Mouse (Mus musculus) liver, embryonic 16.5 days (tissue): ENCODE measurements around the gene Tufm. TPM values are rescaled to one million over a fixed set of nuclear protein-coding genes. Genes with fewer than 3 reads are reported as not detected.

ENCODE experiments used
- ATAC-seq: fragments of 200-750 bp; cut with Nextera tagmentation; 2 replicates; pipeline ENCODE4 v1.8.0; 2017; ENCODE audit warnings: low read depth, mild to moderate bottlenecking, moderate number of reproducible peaks, moderate library complexity
- H3K27ac ChIP-seq: fragments of 300-500 bp; sonication (generic); 2 replicates; pipeline ENCODE4 v1.5.1; 2014; ENCODE audit warnings: mild to moderate bottlenecking, low read length
- H3K27me3 ChIP-seq: fragments of 300-500 bp; sonication (generic); 2 replicates; pipeline ENCODE4 v1.6.1; 2014; ENCODE audit warnings: low read depth, low read length, mixed read lengths; ENCODE audit not compliant: control insufficient read depth, insufficient read depth
- H3K36me3 ChIP-seq: fragments of 300-500 bp; sonication (generic); 2 replicates; pipeline ENCODE4 v1.6.1; 2014; ENCODE audit warnings: mild to moderate bottlenecking; ENCODE audit not compliant: control insufficient read depth, insufficient read depth
- H3K4me1 ChIP-seq: fragments of 300-500 bp; sonication (generic); 2 replicates; pipeline ENCODE4 v1.6.1; 2014; ENCODE audit warnings: low read depth, low read length, mixed read lengths; ENCODE audit not compliant: control insufficient read depth
- H3K4me2 ChIP-seq: fragments of 300-500 bp; sonication (generic); 2 replicates; pipeline ENCODE4 v1.6.1; 2014; ENCODE audit warnings: low read depth, low read length, mixed read lengths
- H3K4me3 ChIP-seq: fragments of 300-500 bp; sonication (generic); 2 replicates; pipeline ENCODE4 v1.5.1; 2014; ENCODE audit warnings: low read depth, mild to moderate bottlenecking, low read length
- H3K9ac ChIP-seq: fragments of 300-500 bp; sonication (generic); 2 replicates; pipeline ENCODE4 v1.6.1; 2014; ENCODE audit warnings: low read depth, low read length
- H3K9me3 ChIP-seq: fragments of 300-500 bp; sonication (generic); replicated peaks from 2 replicates; pipeline ENCODE4 v1.6.1; 2016; ENCODE audit warnings: low read length; ENCODE audit not compliant: control insufficient read depth
- WGBS: fragments of 180-500 bp; shearing (Covaris S2); extraction: QIAGEN DNeasy Blood & Tissue Kit; methylation state at CpG from one replicate; pipeline ENCODE4 v1.1.7; 2014; ENCODE audit not compliant: insufficient replicate concordance; 5-methylcytosine and 5-hydroxymethylcytosine counted together
- polyA plus RNA-seq: library from polyadenylated mRNA; unstranded; fragments of >200 nt; fragmentation: Nextera tagmentation; extraction: Ambion mirVana; gene quantifications from 2 replicates; pipeline ENCODE4 v1.2.1, GENCODE M21; 2015

Tufm gene
- polyA plus RNA-seq, 1 experiment from 2014 or later = 84.0 TPM

GRCm38 (mm10) chr7:126502023-126502741 lies 15.0 kb downstream of the Tufm start:
- WGBS = under 1% methylated on average over 54 of the region's 57 CpGs
- H3K9ac ChIP-seq = peak overlapping the region; percentile 100
- H3K9me3 ChIP-seq = no peaks in the 10 kb centered on the region
- peaks cover 40% of the 10 kb centered on the region for H3K36me3 ChIP-seq
- H3K27me3 ChIP-seq = no peaks in the 10 kb centered on the region
- peak overlapping the region; percentile 100 for H3K27ac ChIP-seq
- peak overlapping the region; percentile 54 for H3K4me2 ChIP-seq
- H3K4me3 ChIP-seq = peak overlapping the region; percentile 100
- H3K4me1 ChIP-seq = peaks cover 12% of the 10 kb centered on the region
- ATAC-seq = peak; percentile 72

- peak; percentile 0; the same call in 1 of the 2 replicates for ATAC-seq
- H3K36me3 ChIP-seq = peaks cover 35% of the 10 kb centered on the region
- under 1% methylated on average over 40 of the region's 40 CpGs for WGBS
These were observed 15.6 kb downstream of the Tufm start for GRCm38 (mm10) chr7:126502751-126503150.

GRCm38 (mm10) chr7:126503273-126503878 lies 16.2 kb downstream of the Tufm start, which contains the start of gene Atxn2l:
Gene Atxn2l, minus strand, starts transcription at chr7:126503437.
- H3K4me3 ChIP-seq = peak within 1 kb of the TSS; percentile 100
- peak within 1 kb of the TSS; percentile 54 for H3K4me2 ChIP-seq
- H3K36me3 ChIP-seq = peaks cover 29% of the 10 kb centered on the region
- peak; percentile 80 for ATAC-seq
- no peaks in the 10 kb centered on the region for H3K27me3 ChIP-seq
- H3K4me1 ChIP-seq = peaks cover 12% of the 10 kb centered on the region
- peak within 1 kb of the TSS; percentile 100 for H3K27ac ChIP-seq
- H3K9me3 ChIP-seq = no peaks in the 10 kb centered on the region
- H3K9ac ChIP-seq = peak within 1 kb of the TSS; percentile 100
- under 1% methylated on average over 57 of the region's 72 CpGs for WGBS

More at GRCm38 (mm10) chr7:126502751-126503150, 15.6 kb downstream of the Tufm start:
- Histone ChIP-seq H3K27ac (peak overlapping the region; percentile 100), H3K9ac (peak overlapping the region; percentile 100), H3K27me3 (no peaks in the 10 kb centered on the region), H3K9me3 (no peaks in the 10 kb centered on the region), H3K4me2 (peak overlapping the region; percentile 54), H3K4me3 (peak overlapping the region; percentile 100), H3K4me1 (peaks cover 12% of the 10 kb centered on the region)

GRCm38 (mm10) chr7:126504913-126505312 lies 17.8 kb downstream of the Tufm start:
- Histone ChIP-seq H3K4me2 (no peak overlapping the region), H3K4me3 (no peak overlapping the region), H3K4me1 (peaks cover 12% of the 10 kb centered on the region), H3K27me3 (no peaks in the 10 kb centered on the region), H3K27ac (no peak overlapping the region), H3K9me3 (no peaks in the 10 kb centered on the region), H3K9ac (no peak overlapping the region), H3K36me3 (peaks cover 13% of the 10 kb centered on the region)
- ATAC-seq = no peak
- 80% methylated on average over 2 of the region's 2 CpGs for WGBS

GRCm38 (mm10) chr7:126507126-126507778 lies 20.1 kb downstream of the Tufm start:
- Histone ChIP-seq H3K4me2 (no peak overlapping the region), H3K9me3 (no peaks in the 10 kb centered on the region), H3K4me3 (no peak overlapping the region), H3K36me3 (no peaks in the 10 kb centered on the region), H3K27ac (no peak overlapping the region), H3K4me1 (no peaks in the 10 kb centered on the region; the same call in 1 of the 2 replicates), H3K27me3 (no peaks in the 10 kb centered on the region), H3K9ac (no peak overlapping the region)
- ATAC-seq = no peak
- 72% methylated on average over 8 of the region's 8 CpGs for WGBS

GRCm38 (mm10) chr7:126511287-126511686 lies 24.1 kb downstream of the Tufm start:
- H3K27me3 ChIP-seq = no peaks in the 10 kb centered on the region
- no peak overlapping the region for H3K27ac ChIP-seq
- H3K4me2 ChIP-seq = no peak overlapping the region
- H3K36me3 ChIP-seq = no peaks in the 10 kb centered on the region
- no peaks in the 10 kb centered on the region for H3K9me3 ChIP-seq
- no peak for ATAC-seq
- H3K4me1 ChIP-seq = no peaks in the 10 kb centered on the region
- 60% methylated on average over 3 of the region's 3 CpGs for WGBS
- H3K9ac ChIP-seq = no peak overlapping the region
- no peak overlapping the region for H3K4me3 ChIP-seq

- Histone ChIP-seq H3K9me3 (no peaks in the 10 kb centered on the region), H3K4me2 (no peak overlapping the region), H3K4me1 (no peaks in the 10 kb centered on the region), H3K27me3 (no peaks in the 10 kb centered on the region), H3K27ac (no peak overlapping the region), H3K4me3 (no peak overlapping the region), H3K36me3 (no peaks in the 10 kb centered on the region), H3K9ac (no peak overlapping the region)
- whole genome bisulfite sequencing = 75% methylated on average over 5 of the region's 5 CpGs
- no peak for ATAC-seq
These were observed 31.2 kb downstream of the Tufm start for GRCm38 (mm10) chr7:126518261-126518941.

- H3K27ac ChIP-seq = no peak overlapping the region
- WGBS = 71% methylated on average over 2 of the region's 2 CpGs
- no peaks in the 10 kb centered on the region for H3K27me3 ChIP-seq
- H3K4me1 ChIP-seq = no peaks in the 10 kb centered on the region
- H3K9ac ChIP-seq = no peak overlapping the region
- H3K9me3 ChIP-seq = no peaks in the 10 kb centered on the region
- H3K36me3 ChIP-seq = no peaks in the 10 kb centered on the region
- no peak overlapping the region for H3K4me3 ChIP-seq
- H3K4me2 ChIP-seq = no peak overlapping the region
- no peak for ATAC-seq
These were observed 32.4 kb downstream of the Tufm start for GRCm38 (mm10) chr7:126519513-126519912.
